Mouse (Mus musculus) hindbrain, embryonic 13.5 days (tissue): ENCODE measurements around the gene Scrn3. TPM values are rescaled to one million over a fixed set of nuclear protein-coding genes. Genes with fewer than 3 reads are reported as not detected.
A peak's percentile ranks its signal among the peaks of the same experiment; 100 is the strongest.

Experiments
- ATAC-seq: fragments of 200-750 bp; cut with Nextera tagmentation; 2 replicates; pipeline ENCODE4 v1.8.0; 2017; ENCODE audit warnings: moderate TSS enrichment; ENCODE audit not compliant: low FRiP score
- H3K27ac ChIP-seq: fragments of 300-500 bp; sonication (generic); 2 replicates; pipeline ENCODE4 v1.5.1; 2015; ENCODE audit warnings: inconsistent platforms, mild to moderate bottlenecking, moderate library complexity
- H3K27me3 ChIP-seq: fragments of 300-500 bp; sonication (generic); 2 replicates; pipeline ENCODE4 v1.6.1; 2015; ENCODE audit warnings: mild to moderate bottlenecking, inconsistent platforms
- H3K36me3 ChIP-seq: fragments of 300-500 bp; sonication (generic); 2 replicates; pipeline ENCODE4 v1.6.1; 2015; ENCODE audit warnings: mild to moderate bottlenecking, inconsistent platforms
- H3K4me1 ChIP-seq: fragments of 300-500 bp; sonication (generic); replicated peaks from 2 replicates; pipeline ENCODE4 v1.6.1; 2015; ENCODE audit warnings: inconsistent platforms
- H3K4me2 ChIP-seq: fragments of 300-500 bp; sonication (generic); 2 replicates; pipeline ENCODE4 v1.6.1; 2015; ENCODE audit warnings: inconsistent platforms, mild to moderate bottlenecking, moderate library complexity
- H3K4me3 ChIP-seq: fragments of 300-500 bp; sonication (generic); 2 replicates; pipeline ENCODE4 v1.5.1; 2015; ENCODE audit warnings: mild to moderate bottlenecking, inconsistent platforms
- H3K9ac ChIP-seq: fragments of 300-500 bp; sonication (generic); 2 replicates; pipeline ENCODE4 v1.6.1; 2015; ENCODE audit warnings: mild to moderate bottlenecking, inconsistent platforms
- H3K9me3 ChIP-seq: fragments of 300-500 bp; sonication (generic); 2 replicates; pipeline ENCODE4 v1.6.1; 2016; ENCODE audit warnings: inconsistent platforms
- WGBS: fragments of 180-500 bp; shearing (Covaris S2); methylation state at CpG from one replicate; pipeline ENCODE4 v1.1.7; 2015; 5-methylcytosine and 5-hydroxymethylcytosine counted together
- polyA plus RNA-seq: library from polyadenylated mRNA; unstranded; fragments of >200 nt; fragmentation: Nextera tagmentation; extraction: Ambion mirVana; gene quantifications from 2 replicates; pipeline ENCODE4 v1.2.1, GENCODE M21; 2015

Scrn3 gene
- polyA plus RNA-seq, 1 experiment from 2014 or later: 9.9 TPM

DNA sequence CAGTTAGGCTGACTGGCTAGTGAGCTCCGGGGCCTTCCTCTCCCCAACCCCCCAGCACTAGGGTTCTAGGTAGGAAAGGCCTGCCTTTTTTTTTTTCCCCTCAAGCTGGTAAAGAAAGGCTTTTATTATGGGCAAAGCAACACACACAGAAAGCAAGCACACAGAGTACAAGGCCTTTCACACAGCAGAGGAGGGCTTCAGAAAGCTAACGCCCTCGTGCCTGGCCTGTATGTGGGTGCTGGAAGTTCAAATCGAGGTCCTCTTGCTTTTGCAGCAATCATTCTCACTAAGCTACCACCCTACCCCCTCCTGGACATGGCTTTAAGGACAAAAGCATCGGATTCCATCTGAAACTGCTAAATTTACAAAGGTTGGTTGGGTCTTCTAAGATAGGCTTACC is 67.3 kb downstream of the Scrn3 start:
- Histone ChIP-seq H3K4me3 (no peak overlapping the region), H3K27me3 (peaks cover 9% of the 10 kb centered on the region; the same call in 1 of the 2 replicates), H3K4me1 (peaks cover 10% of the 10 kb centered on the region; the same call in 1 of the 2 replicates), H3K9me3 (no peaks in the 10 kb centered on the region), H3K4me2 (no peak overlapping the region), H3K27ac (no peak overlapping the region), H3K9ac (no peak overlapping the region), H3K36me3 (peaks cover 7% of the 10 kb centered on the region; the same call in 1 of the 2 replicates)
- WGBS: 76% methylated on average over 5 of the region's 5 CpGs
- ATAC-seq: no peak

DNA sequence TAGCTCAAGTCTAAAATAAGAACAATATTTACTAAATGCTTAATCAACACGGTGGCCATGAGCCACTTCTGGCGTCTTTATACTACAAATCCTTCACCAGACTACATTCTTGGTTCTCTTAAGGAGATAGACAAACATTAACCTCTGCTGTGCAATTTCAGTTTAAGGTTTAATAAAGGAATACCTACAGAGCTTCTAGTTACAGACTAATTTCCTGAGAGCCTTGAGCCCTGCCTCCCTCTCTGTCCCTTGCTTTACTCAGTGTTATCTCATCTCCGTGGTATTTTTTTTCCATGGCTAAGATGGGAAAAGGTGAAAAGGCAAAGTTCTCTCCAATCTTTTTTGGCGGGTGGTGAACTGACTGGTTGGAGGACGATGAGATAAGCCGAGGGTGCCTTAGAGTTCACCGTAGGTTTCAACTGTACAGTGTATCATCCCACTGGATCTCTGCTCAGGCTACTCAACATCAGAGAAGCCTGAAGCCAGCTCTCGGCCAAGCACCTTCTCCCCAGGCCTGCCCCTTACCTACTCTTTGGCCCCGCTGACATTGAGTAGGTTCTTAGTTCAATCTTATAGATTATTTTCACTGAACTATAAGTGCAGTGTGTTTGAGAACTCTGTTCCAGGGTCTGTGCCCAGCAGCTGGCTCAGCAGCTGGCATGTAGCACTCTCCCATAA is 68.0 kb downstream of the Scrn3 start:
- Histone ChIP-seq H3K4me2 (no peak overlapping the region), H3K27ac (no peak overlapping the region), H3K4me3 (no peak overlapping the region), H3K9ac (no peak overlapping the region), H3K4me1 (peaks cover 12% of the 10 kb centered on the region), H3K36me3 (peaks cover 7% of the 10 kb centered on the region; the same call in 1 of the 2 replicates), H3K27me3 (0 out of 2 replicates have a peak, but pooled peaks cover 6% of the 10 kb centered on the region), H3K9me3 (no peaks in the 10 kb centered on the region)
- ATAC-seq: no peak
- WGBS: 90% methylated on average over 9 of the region's 9 CpGs

DNA sequence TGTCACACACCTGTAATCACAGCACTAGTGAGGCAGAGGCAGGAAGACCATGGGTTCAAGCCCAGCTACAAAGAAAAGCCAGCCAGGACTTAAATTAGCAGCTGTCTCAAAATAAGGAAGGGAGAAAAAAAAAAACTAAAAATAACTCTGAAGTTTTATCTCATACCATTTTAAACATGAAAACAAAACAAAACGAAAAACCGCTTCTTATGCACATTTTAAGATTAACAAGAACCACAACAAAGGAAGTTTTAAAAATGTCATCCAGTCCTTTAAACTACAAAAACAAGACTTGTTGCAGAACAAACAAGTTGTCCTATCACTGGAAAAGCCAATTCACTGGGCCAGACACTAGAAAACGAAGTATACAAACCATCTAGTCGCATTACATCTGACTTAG is 72.8 kb downstream of the Scrn3 start:
- H3K27me3 ChIP-seq: 0 out of 2 replicates have a peak, but pooled peaks cover 4% of the 10 kb centered on the region
- peaks cover 7% of the 10 kb centered on the region; the same call in 1 of the 2 replicates for H3K36me3 ChIP-seq
- H3K9ac ChIP-seq: no peak overlapping the region
- peaks cover 8% of the 10 kb centered on the region for H3K4me1 ChIP-seq
- 89% methylated on average over 4 of the region's 4 CpGs for WGBS
- peak overlapping the region; percentile 73; the same call in 1 of the 2 replicates for H3K4me3 ChIP-seq
- no peak for ATAC-seq
- H3K4me2 ChIP-seq: peak overlapping the region; percentile 84
- H3K27ac ChIP-seq: no peak overlapping the region
- no peaks in the 10 kb centered on the region for H3K9me3 ChIP-seq

DNA sequence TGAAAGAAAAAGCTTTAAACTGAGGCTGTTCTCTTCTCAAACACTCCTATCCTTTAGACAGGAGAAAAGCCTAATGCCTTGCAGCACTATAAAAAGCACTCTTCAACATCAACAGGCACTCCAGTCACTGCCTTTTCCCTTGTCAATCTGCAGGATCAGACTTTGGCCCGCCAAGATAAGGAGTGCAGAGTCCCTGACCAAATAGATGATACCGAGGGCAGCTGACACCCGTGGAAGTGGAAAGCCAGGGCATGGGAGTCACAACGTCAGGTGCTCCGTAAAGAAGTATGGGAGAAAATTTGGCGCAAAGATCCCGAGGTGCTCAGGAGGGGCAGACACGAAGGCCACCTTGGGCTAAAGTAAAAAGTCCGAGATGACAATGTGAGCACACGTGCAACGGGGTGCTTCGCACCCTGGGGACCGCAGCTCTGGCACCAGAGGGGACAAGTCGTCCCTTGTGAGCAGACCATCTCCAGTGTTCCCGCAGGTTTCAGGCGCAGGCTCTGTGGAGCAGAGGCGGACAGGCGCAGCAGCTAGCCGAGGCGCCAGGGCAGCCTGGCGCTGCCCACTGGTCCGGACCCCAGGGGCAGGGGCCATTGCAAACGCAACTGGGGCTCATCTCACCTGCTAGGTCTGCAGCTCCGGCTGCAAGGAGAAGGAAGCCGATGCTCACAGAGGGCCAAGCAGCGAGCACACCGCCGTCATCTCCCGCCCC is 73.4 kb downstream of the Scrn3 start:
- peak overlapping the region; percentile 81 for H3K9ac ChIP-seq
- 1% methylated on average over 29 of the region's 29 CpGs for WGBS
- 0 out of 2 replicates have a peak, but pooled peaks cover 4% of the 10 kb centered on the region for H3K27me3 ChIP-seq
- peaks cover 8% of the 10 kb centered on the region for H3K4me1 ChIP-seq
- peaks cover 7% of the 10 kb centered on the region; the same call in 1 of the 2 replicates for H3K36me3 ChIP-seq
- H3K4me3 ChIP-seq: peak overlapping the region; percentile 73
- peak overlapping the region; percentile 84 for H3K4me2 ChIP-seq
- peak overlapping the region; percentile 86 for H3K27ac ChIP-seq
- no peaks in the 10 kb centered on the region for H3K9me3 ChIP-seq
- ATAC-seq: peak; percentile 1; the same call in 1 of the 2 replicates

DNA sequence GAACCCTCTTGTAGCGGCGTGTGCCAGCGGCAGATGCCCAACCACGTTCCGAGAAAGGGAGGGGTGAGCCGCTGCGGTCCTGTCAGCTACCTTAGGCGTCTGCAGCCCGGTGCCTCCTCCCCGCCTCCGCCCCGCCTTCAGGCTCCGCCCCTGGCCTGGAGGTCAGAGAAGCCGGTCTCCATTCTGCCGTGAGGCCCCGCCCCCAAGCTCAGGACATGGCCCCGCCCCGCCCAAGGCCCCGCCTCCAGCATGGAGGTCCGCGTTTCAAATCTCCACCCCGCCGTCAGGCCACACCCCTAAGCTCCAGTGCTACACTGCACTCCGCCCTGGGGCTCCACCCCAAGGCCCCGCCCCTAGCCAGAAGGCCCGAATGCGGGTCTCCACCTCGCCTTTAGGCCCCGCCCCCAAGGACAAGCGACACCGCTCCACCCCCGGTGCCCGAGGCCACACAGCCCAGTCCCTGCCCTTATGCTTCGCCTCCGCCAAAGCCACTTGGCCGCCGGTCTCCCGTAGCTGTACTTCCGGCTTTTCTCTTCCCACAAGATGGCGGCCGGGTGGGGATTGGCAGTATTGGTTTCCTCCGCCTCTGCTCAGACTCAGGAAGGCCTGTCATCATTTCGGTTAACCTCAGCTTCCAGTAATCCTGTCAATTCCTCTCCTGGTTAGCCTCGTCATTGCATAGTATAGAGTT is 74.1 kb downstream of the Scrn3 start, which contains the start of gene Gpr155:
TSS of gene Gpr155 (minus strand) at position 217 of the 691 bp plus-strand sequence.
- peak; percentile 98 for ATAC-seq
- 0 out of 2 replicates have a peak, but pooled peaks cover 4% of the 10 kb centered on the region for H3K27me3 ChIP-seq
- peaks cover 7% of the 10 kb centered on the region; the same call in 1 of the 2 replicates for H3K36me3 ChIP-seq

More for the DNA sequence above, 74.1 kb downstream of the Scrn3 start, which contains the start of gene Gpr155:
- WGBS: 1% methylated on average over 34 of the region's 44 CpGs
- no peaks in the 10 kb centered on the region for H3K9me3 ChIP-seq
- peak within 1 kb of the TSS; percentile 84 for H3K4me2 ChIP-seq
- peak within 1 kb of the TSS; percentile 81 for H3K9ac ChIP-seq
- H3K4me3 ChIP-seq: peak within 1 kb of the TSS; percentile 73
- peak within 1 kb of the TSS; percentile 86 for H3K27ac ChIP-seq
- H3K4me1 ChIP-seq: peaks cover 8% of the 10 kb centered on the region

Other genes with a start within 250 kb of the Scrn3 start
- gene Ola1, start 93.7 kb upstream of the Scrn3 start, polyA plus RNA-seq: 91.7 and 93.5 TPM in 2 replicates
- 1.7 and 2.1 TPM in 2 replicates for gene Sp9, start 40.7 kb upstream of the Scrn3 start, polyA plus RNA-seq
- 31.9 and 33.0 TPM in 2 replicates for gene Cir1, start 100 bp downstream of the Scrn3 start, polyA plus RNA-seq
- gene Gpr155, start 74.0 kb downstream of the Scrn3 start, polyA plus RNA-seq: 12.4 and 12.7 TPM in 2 replicates
- 2.3 and 2.5 TPM in 2 replicates for gene Wipf1, start 217.1 kb downstream of the Scrn3 start, polyA plus RNA-seq